Mouse (Mus musculus): ENCODE results near the gene Nip7. TPM values are rescaled to one million over a fixed set of nuclear protein-coding genes. Genes with fewer than 3 reads are reported as not detected.
"Not testable (repeated sequence)": the region's sequence is repeated elsewhere in the genome, so short reads cannot be mapped to it uniquely, and the experiment has no call there.

The Nip7 gene
- 71.8 and 74.4 TPM in 2 replicates for polyA plus RNA-seq (2016; fragmentation: Nextera tagmentation; extraction: Ambion mirVana)

- WGBS = under 1% methylated on average over 88 of the region's 88 CpGs
- Histone ChIP-seq H3K27me3 (no peaks in the 10 kb centered on the region), H3K27ac (peak within 1 kb of the TSS; percentile 69), H3K9ac (peak within 1 kb of the TSS; percentile 87), H3K36me3 (peaks cover 55% of the 10 kb centered on the region), H3K4me3 (peak within 1 kb of the TSS; percentile 96), H3K9me3 (replicated peaks) (no peaks in the 10 kb centered on the region), H3K4me2 (replicated peaks) (peak within 1 kb of the TSS; percentile 97), H3K4me1 (peaks cover 22% of the 10 kb centered on the region)
- ATAC-seq (ENCODE audit: low FRiP score) = peak; percentile 95
These were observed at the start of gene Nip7, which contains the start of gene Cog8 for GRCm38 (mm10) chr8:107056076-107056972. Nip7 (plus strand) TSS chr8:107056877. Cog8 (minus strand) TSS chr8:107056689.

- Histone ChIP-seq H3K4me2 (replicated peaks) (no peak overlapping the region), H3K27ac (no peak overlapping the region), H3K9me3 (replicated peaks) (no peaks in the 10 kb centered on the region), H3K9ac (no peak overlapping the region), H3K4me3 (no peak overlapping the region), H3K27me3 (no peaks in the 10 kb centered on the region), H3K4me1 (no peaks in the 10 kb centered on the region), H3K36me3 (peaks cover 38% of the 10 kb centered on the region)
- no peak for ATAC-seq (ENCODE audit: low FRiP score)
- 88% methylated on average over 3 of the region's 3 CpGs for WGBS
These were observed 48.9 kb upstream of the Nip7 start for GRCm38 (mm10) chr8:107007795-107008194.

- Histone ChIP-seq H3K27me3 (no peaks in the 10 kb centered on the region), H3K4me2 (replicated peaks) (no peak overlapping the region), H3K4me1 (no peaks in the 10 kb centered on the region), H3K27ac (no peak overlapping the region), H3K36me3 (peaks cover 34% of the 10 kb centered on the region; the same call in 1 of the 2 replicates), H3K4me3 (no peak overlapping the region), H3K9me3 (replicated peaks) (no peaks in the 10 kb centered on the region), H3K9ac (no peak overlapping the region)
- 68% methylated on average over 2 of the region's 2 CpGs for WGBS
- no peak for ATAC-seq (ENCODE audit: low FRiP score)
These were observed 44.0 kb upstream of the Nip7 start for GRCm38 (mm10) chr8:107012666-107013065.

- H3K4me2 ChIP-seq (replicated peaks) = no peak overlapping the region
- no peak overlapping the region for H3K27ac ChIP-seq
- no peaks in the 10 kb centered on the region for H3K9me3 ChIP-seq (replicated peaks)
- no peaks in the 10 kb centered on the region for H3K27me3 ChIP-seq
- H3K9ac ChIP-seq = no peak overlapping the region
- no peak overlapping the region for H3K4me3 ChIP-seq
- no peaks in the 10 kb centered on the region for H3K4me1 ChIP-seq
- no peak for ATAC-seq (ENCODE audit: low FRiP score)
- 89% methylated on average over 1 of the region's 1 CpGs for WGBS
- peaks cover 30% of the 10 kb centered on the region; the same call in 1 of the 2 replicates for H3K36me3 ChIP-seq
These were observed 41.8 kb upstream of the Nip7 start for GRCm38 (mm10) chr8:107014915-107015314.

- Histone ChIP-seq H3K4me1 (no peaks in the 10 kb centered on the region), H3K9ac (no peak overlapping the region), H3K4me3 (no peak overlapping the region), H3K36me3 (no peaks in the 10 kb centered on the region), H3K9me3 (replicated peaks) (no peaks in the 10 kb centered on the region), H3K27ac (no peak overlapping the region), H3K4me2 (replicated peaks) (no peak overlapping the region), H3K27me3 (no peaks in the 10 kb centered on the region)
- ATAC-seq (ENCODE audit: low FRiP score) = no peak
- WGBS = 90% methylated on average over 8 of the region's 8 CpGs
These were observed 33.2 kb upstream of the Nip7 start for GRCm38 (mm10) chr8:107023479-107023878.

- ATAC-seq (ENCODE audit: low FRiP score) = no peak
- 82% methylated on average over 3 of the region's 3 CpGs for WGBS
- Histone ChIP-seq H3K27me3 (no peaks in the 10 kb centered on the region), H3K36me3 (no peaks in the 10 kb centered on the region), H3K9me3 (replicated peaks) (no peaks in the 10 kb centered on the region), H3K4me3 (no peak overlapping the region), H3K9ac (no peak overlapping the region), H3K27ac (no peak overlapping the region), H3K4me2 (replicated peaks) (no peak overlapping the region), H3K4me1 (peaks cover 18% of the 10 kb centered on the region)
These were observed 27.4 kb upstream of the Nip7 start for GRCm38 (mm10) chr8:107029310-107029709.

GRCm38 (mm10) chr8:107030058-107030457 is 26.6 kb upstream of the Nip7 start:
- Histone ChIP-seq H3K27ac (no peak overlapping the region), H3K9ac (no peak overlapping the region), H3K4me2 (replicated peaks) (no peak overlapping the region), H3K9me3 (replicated peaks) (no peaks in the 10 kb centered on the region), H3K27me3 (no peaks in the 10 kb centered on the region), H3K4me1 (peaks cover 18% of the 10 kb centered on the region), H3K36me3 (no peaks in the 10 kb centered on the region), H3K4me3 (no peak overlapping the region)
- 72% methylated on average over 5 of the region's 5 CpGs for WGBS
- no peak for ATAC-seq (ENCODE audit: low FRiP score)

DNA sequence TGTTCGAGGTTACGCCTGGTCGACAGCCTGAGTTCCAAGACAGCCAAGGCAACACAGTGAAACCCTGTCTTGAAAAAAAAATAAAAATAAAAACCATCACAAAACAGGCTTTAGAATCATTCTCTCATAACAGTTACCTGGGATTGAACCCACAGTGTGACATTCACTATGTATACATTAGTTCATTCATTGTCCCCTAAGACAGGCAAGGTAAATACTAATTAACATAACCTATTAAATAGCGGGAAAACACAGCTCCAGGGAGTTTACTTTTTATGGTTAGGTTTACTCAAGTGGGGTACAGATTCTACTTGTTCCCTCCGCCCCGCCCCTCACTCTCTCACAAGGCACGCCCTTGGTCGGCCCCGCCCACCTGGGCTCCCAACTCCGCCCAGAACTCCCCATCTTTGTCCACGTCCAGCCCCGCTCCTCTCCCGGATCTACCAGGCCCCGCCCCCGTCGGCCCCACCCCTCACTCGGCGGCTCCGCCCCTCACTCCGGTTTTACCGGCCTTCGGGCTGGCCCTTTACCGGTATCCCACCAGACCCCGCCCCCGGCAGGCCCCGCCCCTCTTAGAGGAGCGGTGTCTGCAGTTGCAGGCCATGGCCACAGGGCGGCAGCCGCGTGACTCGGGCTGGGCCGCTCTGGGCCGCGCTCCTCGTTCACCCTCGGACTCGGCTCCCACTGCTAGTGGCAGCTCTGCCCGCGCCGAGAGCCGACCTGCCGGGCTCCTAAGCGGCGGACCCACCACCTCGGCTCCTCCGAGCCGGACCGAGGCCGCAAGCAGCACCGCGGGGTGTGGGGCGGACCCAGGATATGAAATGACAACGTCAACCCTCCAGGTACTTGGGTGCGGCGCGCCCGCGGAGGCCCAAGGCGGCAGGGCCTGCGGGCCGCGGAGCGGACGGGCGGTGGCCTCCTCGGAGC is 25.8 kb upstream of the Nip7 start, which contains the start of gene Vps4a:
Vps4a (plus strand) TSS at position 573 of the 927 bp plus-strand sequence.
- no peaks in the 10 kb centered on the region for H3K9me3 ChIP-seq (replicated peaks)
- no peaks in the 10 kb centered on the region for H3K27me3 ChIP-seq
- H3K4me2 ChIP-seq (replicated peaks) = peak within 1 kb of the TSS; percentile 76
- H3K27ac ChIP-seq = peak within 1 kb of the TSS; percentile 79
- H3K36me3 ChIP-seq = no peaks in the 10 kb centered on the region
- peak within 1 kb of the TSS; percentile 94 for H3K4me3 ChIP-seq
- H3K4me1 ChIP-seq = peaks cover 18% of the 10 kb centered on the region
- 4% methylated on average over 66 of the region's 66 CpGs for whole genome bisulfite sequencing
- peak; percentile 96 for ATAC-seq (ENCODE audit: low FRiP score)
- peak within 1 kb of the TSS; percentile 96 for H3K9ac ChIP-seq

- peak; percentile 58; the same call in 1 of the 2 replicates for ATAC-seq (ENCODE audit: low FRiP score)
- under 1% methylated on average over 40 of the region's 40 CpGs for WGBS
These were observed 25.0 kb upstream of the Nip7 start for GRCm38 (mm10) chr8:107031577-107032090.

DNA sequence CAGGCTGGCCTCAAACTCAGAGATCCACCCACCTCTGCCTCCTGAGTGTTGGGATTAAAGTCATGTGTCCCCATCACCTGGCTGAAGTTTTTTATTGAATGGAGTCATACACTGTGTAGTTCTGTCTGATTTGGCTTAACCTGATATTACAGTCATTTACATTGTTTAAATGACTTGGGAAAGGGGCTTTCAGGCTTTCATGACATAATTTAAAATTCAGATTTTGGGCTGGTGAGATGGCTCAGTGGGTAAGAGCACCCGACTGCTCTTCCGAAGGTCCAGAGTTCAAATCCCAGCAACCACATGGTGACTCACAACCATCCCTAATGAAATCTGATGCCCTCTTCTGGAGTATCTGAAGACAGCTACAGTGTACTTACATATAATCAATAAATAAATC is 23.1 kb upstream of the Nip7 start:
- Histone ChIP-seq H3K36me3 (peaks cover 12% of the 10 kb centered on the region), H3K4me1 (peaks cover 18% of the 10 kb centered on the region)
- H3K4me3 ChIP-seq; H3K9me3 ChIP-seq (replicated peaks); H3K27ac ChIP-seq; H3K4me2 ChIP-seq (replicated peaks); ATAC-seq (ENCODE audit: low FRiP score); H3K27me3 ChIP-seq; H3K9ac ChIP-seq: not testable (repeated sequence)
- WGBS = 91% methylated on average over 2 of the region's 2 CpGs

More at GRCm38 (mm10) chr8:107031577-107032090, 25.0 kb upstream of the Nip7 start:
- H3K27me3 ChIP-seq = no peaks in the 10 kb centered on the region
- peak overlapping the region; percentile 96 for H3K9ac ChIP-seq
- H3K27ac ChIP-seq = peak overlapping the region; percentile 79
- peaks cover 2% of the 10 kb centered on the region; the same call in 1 of the 2 replicates for H3K36me3 ChIP-seq
- peak overlapping the region; percentile 94 for H3K4me3 ChIP-seq
- H3K4me2 ChIP-seq (replicated peaks) = peak overlapping the region; percentile 76
- H3K9me3 ChIP-seq (replicated peaks) = no peaks in the 10 kb centered on the region
- H3K4me1 ChIP-seq = peaks cover 18% of the 10 kb centered on the region

- H3K4me1 ChIP-seq = peaks cover 18% of the 10 kb centered on the region
- H3K27me3 ChIP-seq = no peaks in the 10 kb centered on the region
- no peak for ATAC-seq (ENCODE audit: low FRiP score)
- no peak overlapping the region for H3K4me3 ChIP-seq
- no peak overlapping the region for H3K4me2 ChIP-seq (replicated peaks)
- no peak overlapping the region for H3K27ac ChIP-seq
- no peaks in the 10 kb centered on the region for H3K9me3 ChIP-seq (replicated peaks)
- WGBS = 92% methylated on average over 3 of the region's 3 CpGs
- peaks cover 33% of the 10 kb centered on the region for H3K36me3 ChIP-seq
- H3K9ac ChIP-seq = peak overlapping the region; percentile 20; the same call in 1 of the 2 replicates
These were observed 21.0 kb upstream of the Nip7 start for GRCm38 (mm10) chr8:107035641-107036040.
